Mouse (Mus musculus): Measurements from ENCODE around the gene Etl4. TPM values are rescaled to one million over a fixed set of nuclear protein-coding genes. Genes with fewer than 3 reads are reported as not detected.

Etl4 gene
- polyA plus RNA-seq, 2 experiments: 38.3 to 44.9 TPM

DNA sequence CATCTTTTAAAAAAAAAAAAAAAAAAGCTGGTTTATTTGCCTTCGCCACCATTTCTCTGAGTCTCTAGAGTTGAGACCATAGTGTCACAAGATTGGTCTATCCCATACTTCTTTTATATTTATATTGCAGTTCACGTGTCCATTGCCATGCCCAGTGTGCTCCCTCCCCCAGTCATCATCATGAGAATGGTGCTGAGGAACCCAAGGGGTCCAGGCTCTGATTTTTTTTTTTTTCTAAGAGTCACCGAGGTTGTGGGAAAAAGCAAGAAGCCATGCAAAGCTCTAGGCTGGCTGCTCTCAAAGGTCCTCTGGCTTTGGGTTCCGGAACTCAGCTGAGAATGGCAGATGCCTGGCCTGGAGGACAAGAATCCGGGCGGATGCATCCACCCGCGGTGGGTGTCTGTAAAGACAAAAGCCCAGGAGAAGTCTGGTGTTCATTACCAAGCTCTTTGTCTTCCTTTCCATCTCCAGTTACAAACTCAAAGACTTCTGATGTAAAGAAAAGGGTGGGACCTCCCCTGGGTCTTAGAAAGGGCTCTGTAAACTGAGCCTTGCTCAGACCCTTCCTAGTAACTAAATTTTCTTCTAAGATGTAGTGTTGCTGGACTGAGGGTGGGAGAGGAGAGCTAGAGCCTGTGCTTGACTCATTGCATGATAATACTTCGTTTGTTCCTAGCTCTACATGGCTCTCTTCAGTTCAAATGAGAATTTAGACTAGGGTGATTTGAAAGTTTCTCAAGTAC, 745.2 kb downstream of the Etl4 start:
- Histone ChIP-seq H3K36me3 (ENCODE audit: control insufficient read depth, insufficient read depth, low read length) (no peaks in the 10 kb centered on the region), H3K27ac (replicated peaks; ENCODE audit: low read depth, low read length) (no peak overlapping the region), H3K27me3 (ENCODE audit: control insufficient read depth, insufficient read depth, low read length) (no peaks in the 10 kb centered on the region), H3K9ac (ENCODE audit: low read depth, low read length, severe bottlenecking) (no peak overlapping the region), H3K4me2 (replicated peaks; ENCODE audit: low read depth, low read length, severe bottlenecking) (no peak overlapping the region), H3K9me3 (ENCODE audit: control insufficient read depth, low read length) (no peaks in the 10 kb centered on the region), H3K4me1 (ENCODE audit: control insufficient read depth, insufficient read depth, low read length) (no peaks in the 10 kb centered on the region), H3K4me3 (replicated peaks; ENCODE audit: low read length) (no peak overlapping the region)
- ATAC-seq (ENCODE audit: low FRiP score, low read depth) (no peak), DNase-seq (ENCODE audit: low spot score) (peak; percentile 13)
- 45% methylated on average over 9 of the region's 9 CpGs for WGBS
- TF ChIP-seq POLR2A (IDR thresholded peaks at IDR 0.05; ENCODE audit: borderline replicate concordance, extremely low read depth, insufficient read depth, insufficient read length): no peak

DNA sequence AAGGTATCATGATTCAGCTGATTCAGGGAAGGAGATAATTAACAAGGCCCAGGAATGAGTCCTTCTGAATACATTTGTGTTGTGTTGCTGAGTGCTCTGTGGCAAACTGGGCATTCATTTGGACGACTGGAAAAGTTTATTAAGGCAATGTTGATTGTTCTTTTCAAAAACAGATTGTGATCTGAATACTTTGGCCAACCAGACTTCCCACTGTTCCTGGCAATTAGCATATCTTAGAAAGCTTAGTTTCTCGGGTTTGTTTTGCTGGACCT, 745.7 kb downstream of the Etl4 start:
- Histone ChIP-seq H3K27me3 (ENCODE audit: control insufficient read depth, insufficient read depth, low read length) (no peaks in the 10 kb centered on the region), H3K9ac (ENCODE audit: low read depth, low read length, severe bottlenecking) (no peak overlapping the region), H3K4me2 (replicated peaks; ENCODE audit: low read depth, low read length, severe bottlenecking) (no peak overlapping the region), H3K4me3 (replicated peaks; ENCODE audit: low read length) (no peak overlapping the region), H3K36me3 (ENCODE audit: control insufficient read depth, insufficient read depth, low read length) (no peaks in the 10 kb centered on the region), H3K9me3 (ENCODE audit: control insufficient read depth, low read length) (no peaks in the 10 kb centered on the region), H3K27ac (replicated peaks; ENCODE audit: low read depth, low read length) (no peak overlapping the region), H3K4me1 (ENCODE audit: control insufficient read depth, insufficient read depth, low read length) (no peaks in the 10 kb centered on the region)
- DNase-seq (ENCODE audit: low spot score) (no peak), ATAC-seq (ENCODE audit: low FRiP score, low read depth) (no peak)
- WGBS: 34% methylated on average over 2 of the region's 2 CpGs
- TF ChIP-seq POLR2A (IDR thresholded peaks at IDR 0.05; ENCODE audit: borderline replicate concordance, extremely low read depth, insufficient read depth, insufficient read length): no peak

DNA sequence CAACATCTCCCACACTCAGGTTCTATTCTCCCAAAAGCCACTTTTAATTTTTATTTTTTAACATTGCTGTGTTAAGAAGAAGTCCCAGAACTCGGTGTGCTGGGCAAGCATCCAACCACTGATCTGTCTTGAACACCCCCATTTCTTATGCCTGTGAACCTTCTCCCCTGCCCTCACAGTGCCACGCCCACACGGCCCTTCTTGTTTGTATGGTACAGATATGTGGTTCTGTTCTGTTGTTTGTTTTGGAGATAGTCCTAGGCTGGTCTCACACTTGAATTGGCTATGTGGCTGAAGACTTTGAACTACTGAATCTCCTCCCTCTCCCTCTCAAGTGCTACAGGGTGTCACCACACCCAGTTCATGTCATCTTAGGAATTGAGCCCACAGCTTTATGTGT, 748.3 kb downstream of the Etl4 start:
- no peaks in the 10 kb centered on the region for H3K9me3 ChIP-seq (ENCODE audit: control insufficient read depth, low read length)
- no peak for ATAC-seq (ENCODE audit: low FRiP score, low read depth)

DNA sequence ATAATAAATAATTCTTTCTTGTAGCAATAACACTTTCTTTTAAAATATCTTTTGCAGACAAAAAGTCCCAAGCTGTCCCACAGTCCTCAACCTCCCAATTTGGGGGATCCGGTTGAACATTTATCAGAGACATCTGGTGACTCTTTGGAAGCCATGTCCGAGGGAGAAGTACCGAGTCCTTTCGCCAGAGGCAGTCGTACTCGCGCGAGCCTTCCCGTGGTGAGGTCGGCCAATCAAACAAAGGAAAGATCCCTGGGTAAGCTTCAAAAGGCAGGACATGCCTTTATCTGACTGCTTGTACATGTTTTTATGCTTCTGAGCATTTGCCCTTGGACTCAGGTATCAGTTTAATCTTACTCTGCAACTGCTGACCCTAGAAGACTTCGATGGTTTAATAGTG, 752.3 kb downstream of the Etl4 start:
- H3K27me3 ChIP-seq (ENCODE audit: control insufficient read depth, insufficient read depth, low read length): no peaks in the 10 kb centered on the region
- no peak overlapping the region for H3K27ac ChIP-seq (replicated peaks; ENCODE audit: low read depth, low read length)
- WGBS: 91% methylated on average over 11 of the region's 11 CpGs
- H3K9ac ChIP-seq (ENCODE audit: low read depth, low read length, severe bottlenecking): no peak overlapping the region
- H3K4me2 ChIP-seq (replicated peaks; ENCODE audit: low read depth, low read length, severe bottlenecking): no peak overlapping the region
- DNase-seq (ENCODE audit: low spot score) (no peak), ATAC-seq (ENCODE audit: low FRiP score, low read depth) (no peak)
- no peak overlapping the region for H3K4me3 ChIP-seq (replicated peaks; ENCODE audit: low read length)
- no peaks in the 10 kb centered on the region for H3K4me1 ChIP-seq (ENCODE audit: control insufficient read depth, insufficient read depth, low read length)
- TF ChIP-seq POLR2A (IDR thresholded peaks at IDR 0.05; ENCODE audit: borderline replicate concordance, extremely low read depth, insufficient read depth, insufficient read length): no peak
- H3K36me3 ChIP-seq (ENCODE audit: control insufficient read depth, insufficient read depth, low read length): no peaks in the 10 kb centered on the region
- no peaks in the 10 kb centered on the region for H3K9me3 ChIP-seq (ENCODE audit: control insufficient read depth, low read length)

More for the DNA sequence above, 748.3 kb downstream of the Etl4 start:
- TF ChIP-seq POLR2A (IDR thresholded peaks at IDR 0.05; ENCODE audit: borderline replicate concordance, extremely low read depth, insufficient read depth, insufficient read length): no peak
- H3K27ac ChIP-seq (replicated peaks; ENCODE audit: low read depth, low read length): no peak overlapping the region
- no peak overlapping the region for H3K4me2 ChIP-seq (replicated peaks; ENCODE audit: low read depth, low read length, severe bottlenecking)
- H3K36me3 ChIP-seq (ENCODE audit: control insufficient read depth, insufficient read depth, low read length): no peaks in the 10 kb centered on the region
- H3K9ac ChIP-seq (ENCODE audit: low read depth, low read length, severe bottlenecking): no peak overlapping the region
- no peak for DNase-seq (ENCODE audit: low spot score)
- 81% methylated on average over 3 of the region's 3 CpGs for WGBS
- H3K4me1 ChIP-seq (ENCODE audit: control insufficient read depth, insufficient read depth, low read length): no peaks in the 10 kb centered on the region
- H3K27me3 ChIP-seq (ENCODE audit: control insufficient read depth, insufficient read depth, low read length): no peaks in the 10 kb centered on the region
- no peak overlapping the region for H3K4me3 ChIP-seq (replicated peaks; ENCODE audit: low read length)

DNA sequence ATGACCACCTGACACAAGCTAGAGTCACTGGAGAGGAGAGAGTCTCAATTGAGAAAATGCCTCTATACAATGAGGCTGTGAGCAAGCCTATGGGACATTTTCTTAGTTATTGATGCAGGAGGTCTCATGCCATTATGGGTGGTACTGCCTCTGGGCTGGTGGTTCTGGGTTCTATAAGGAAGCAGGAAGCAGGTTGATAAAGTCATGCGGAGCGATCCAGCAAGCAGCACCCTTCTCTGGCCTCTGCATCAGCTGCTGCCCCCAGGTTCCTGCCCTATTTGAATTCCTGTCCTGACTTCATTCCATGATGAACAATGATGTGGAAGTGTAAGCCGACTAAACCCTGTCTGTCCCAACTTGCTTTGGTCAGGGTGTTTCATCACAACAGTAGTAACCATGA, 753.1 kb downstream of the Etl4 start:
- H3K4me2 ChIP-seq (replicated peaks; ENCODE audit: low read depth, low read length, severe bottlenecking): no peak overlapping the region
- TF ChIP-seq POLR2A (IDR thresholded peaks at IDR 0.05; ENCODE audit: borderline replicate concordance, extremely low read depth, insufficient read depth, insufficient read length): no peak
- H3K4me1 ChIP-seq (ENCODE audit: control insufficient read depth, insufficient read depth, low read length): no peaks in the 10 kb centered on the region
- H3K9me3 ChIP-seq (ENCODE audit: control insufficient read depth, low read length): no peaks in the 10 kb centered on the region
- 83% methylated on average over 3 of the region's 3 CpGs for WGBS
- H3K4me3 ChIP-seq (replicated peaks; ENCODE audit: low read length): no peak overlapping the region
- no peak for DNase-seq (ENCODE audit: low spot score)
- no peak overlapping the region for H3K27ac ChIP-seq (replicated peaks; ENCODE audit: low read depth, low read length)
- no peak overlapping the region for H3K9ac ChIP-seq (ENCODE audit: low read depth, low read length, severe bottlenecking)
- H3K27me3 ChIP-seq (ENCODE audit: control insufficient read depth, insufficient read depth, low read length): no peaks in the 10 kb centered on the region
- no peak for ATAC-seq (ENCODE audit: low FRiP score, low read depth)
- no peaks in the 10 kb centered on the region for H3K36me3 ChIP-seq (ENCODE audit: control insufficient read depth, insufficient read depth, low read length)

Measured in limb, embryonic 14.5 days (tissue).